Mouse (Mus musculus): ENCODE measurements around the gene Nfkbia. TPM values are rescaled to one million over a fixed set of nuclear protein-coding genes. Genes with fewer than 3 reads are reported as not detected.

The Nfkbia gene
- total RNA-seq, 2 experiments from 2014 or later = 28.1 to 42.5 TPM

DNA sequence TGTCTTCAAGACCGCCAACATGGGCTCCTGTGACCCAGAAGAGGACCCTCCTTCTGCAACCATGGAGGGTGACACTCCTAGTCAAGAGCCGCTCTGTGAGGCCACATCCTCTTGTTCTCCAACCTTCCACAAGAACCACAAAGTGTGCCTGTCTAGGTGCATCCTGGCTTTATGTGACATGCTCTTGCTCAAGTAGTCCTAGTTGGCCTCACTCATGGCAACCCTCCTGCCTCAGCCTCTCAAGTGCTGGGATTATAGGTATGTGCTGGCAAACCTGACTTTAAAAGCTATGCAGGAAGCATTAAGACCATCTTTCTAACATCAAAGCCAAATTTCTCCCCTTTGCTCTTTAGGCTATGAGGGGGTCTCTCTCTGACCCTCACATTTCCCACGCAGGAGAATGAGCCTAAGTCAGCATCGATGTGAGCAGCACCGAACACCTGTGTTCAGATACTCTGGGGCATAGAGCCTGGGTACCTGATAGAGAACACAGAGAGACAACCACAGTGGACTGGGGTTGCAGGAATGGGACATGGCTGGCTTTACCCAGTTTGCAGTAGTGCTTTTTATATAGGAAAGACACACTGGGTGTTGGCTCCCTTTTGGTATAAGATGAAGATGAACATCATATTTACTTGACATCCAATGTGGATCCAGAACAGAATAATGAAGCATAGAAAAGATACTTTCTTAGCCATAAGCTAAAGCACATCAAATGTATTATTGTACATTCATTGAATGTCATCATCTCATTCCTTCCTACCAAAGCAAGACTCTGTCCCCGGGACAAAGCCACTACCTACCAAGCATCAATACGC, 4.4 kb downstream of the Nfkbia start:
- Histone ChIP-seq H3K27ac (peak overlapping the region; percentile 37; the same call in 1 of the 2 replicates), H3K4me3 (no peak overlapping the region; the same call in 1 of the 2 replicates)
- no peak for TF ChIP-seq CTCF (conservative IDR thresholded peaks at IDR 0.05)
- DNase-seq (ENCODE audit: low spot score in 2 of 2) = no peak

DNA sequence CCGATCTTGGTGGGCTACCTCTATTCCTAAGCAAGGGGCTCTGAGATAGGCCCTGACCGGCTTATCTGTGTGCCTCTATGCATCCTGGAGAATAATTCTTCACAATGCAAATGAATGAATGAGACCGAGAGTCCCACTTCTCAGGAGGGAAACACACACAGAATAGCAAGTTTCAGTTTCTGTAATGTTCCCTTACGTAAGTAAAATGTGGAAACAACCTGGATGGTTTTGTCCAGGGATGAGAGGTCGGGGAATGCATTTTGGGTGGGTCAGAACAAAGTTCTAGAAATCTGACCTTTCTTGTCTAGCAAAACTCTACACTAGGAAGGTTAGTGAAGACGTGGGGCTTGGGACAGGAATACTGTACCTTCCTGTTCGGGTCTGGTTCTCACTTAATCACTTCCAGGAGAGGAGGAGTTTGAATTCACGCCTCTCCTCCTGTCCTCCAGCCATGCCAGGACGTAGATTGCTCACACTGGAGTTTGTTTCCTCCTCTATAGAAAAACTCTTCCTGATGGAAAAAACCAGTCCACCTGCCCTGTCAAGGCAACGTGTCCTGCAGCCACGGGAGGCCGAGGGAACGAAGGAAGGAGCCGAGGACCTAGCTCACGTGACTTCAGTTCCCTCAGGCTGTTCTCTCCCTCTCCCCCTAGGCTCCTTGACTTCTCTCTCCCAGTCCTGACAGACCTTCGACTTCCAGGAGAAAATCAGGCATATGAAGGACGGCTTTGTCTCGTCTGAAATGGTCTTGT, 5.3 kb downstream of the Nfkbia start:
- no peak overlapping the region for H3K4me3 ChIP-seq
- H3K27ac ChIP-seq = no peak overlapping the region; the same call in 1 of the 2 replicates
- no peak for TF ChIP-seq CTCF (conservative IDR thresholded peaks at IDR 0.05)
- no peak for DNase-seq (ENCODE audit: low spot score in 2 of 2)

DNA sequence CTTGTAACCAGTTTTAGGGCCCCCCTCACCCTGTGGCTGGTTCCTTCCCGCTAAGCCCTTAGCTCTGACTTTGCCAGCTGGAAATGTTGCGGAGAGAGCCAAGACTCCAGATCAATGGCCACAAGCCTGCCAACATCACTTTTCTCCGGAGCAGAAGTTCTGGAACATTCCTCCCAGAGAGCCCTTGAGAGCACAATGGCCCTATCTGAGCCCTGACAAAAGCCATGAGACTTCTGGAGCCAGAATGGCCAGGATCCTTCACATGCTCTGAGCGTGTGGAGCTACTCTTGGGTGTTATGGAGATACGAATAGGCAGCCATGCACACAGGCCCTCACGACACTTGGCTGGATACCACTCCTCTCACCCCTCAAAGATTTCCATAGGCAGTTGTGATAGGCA, 7.6 kb downstream of the Nfkbia start:
- Histone ChIP-seq H3K4me3 (no peak overlapping the region), H3K27ac (no peak overlapping the region)
- peak in 1 of 2 experiments; percentile 16 for DNase-seq (ENCODE audit: low spot score in 2 of 2)
- no peak for TF ChIP-seq CTCF (conservative IDR thresholded peaks at IDR 0.05)

DNA sequence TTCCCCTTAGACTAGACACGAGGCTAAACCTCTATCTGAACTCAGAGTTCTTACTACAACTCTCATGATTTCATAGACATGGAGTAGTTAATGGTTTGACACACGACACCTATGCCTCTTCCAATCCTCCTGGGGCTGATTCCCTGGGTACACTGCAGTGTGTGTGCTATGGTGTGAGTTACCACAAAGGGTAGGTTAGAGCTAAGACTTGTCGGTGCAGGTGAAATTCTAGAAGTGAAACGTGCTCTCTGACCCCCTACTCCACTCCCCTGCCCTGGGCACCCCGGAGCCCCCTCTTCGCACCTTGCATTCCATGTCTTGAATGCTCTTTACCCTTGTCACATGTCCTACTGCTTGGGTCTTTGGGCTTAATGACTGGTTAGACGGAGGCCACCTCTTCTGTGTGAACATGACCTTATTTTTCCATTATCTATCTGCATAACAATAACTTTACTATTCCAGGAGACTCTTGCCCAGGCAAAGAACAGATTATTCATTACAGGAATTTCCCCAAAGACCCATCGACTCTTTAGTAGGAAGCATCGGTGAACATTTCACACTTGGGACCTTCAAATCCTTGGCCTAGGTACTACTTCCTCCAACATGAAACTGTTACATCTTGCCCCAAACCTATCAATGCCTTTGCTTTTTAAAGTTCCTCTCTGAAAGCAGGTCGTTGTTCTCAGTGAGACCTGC, 8.2 kb downstream of the Nfkbia start:
- no peak for TF ChIP-seq CTCF (conservative IDR thresholded peaks at IDR 0.05)
- H3K4me3 ChIP-seq = no peak overlapping the region
- no peak for DNase-seq (ENCODE audit: low spot score in 2 of 2)
- H3K27ac ChIP-seq = no peak overlapping the region

DNA sequence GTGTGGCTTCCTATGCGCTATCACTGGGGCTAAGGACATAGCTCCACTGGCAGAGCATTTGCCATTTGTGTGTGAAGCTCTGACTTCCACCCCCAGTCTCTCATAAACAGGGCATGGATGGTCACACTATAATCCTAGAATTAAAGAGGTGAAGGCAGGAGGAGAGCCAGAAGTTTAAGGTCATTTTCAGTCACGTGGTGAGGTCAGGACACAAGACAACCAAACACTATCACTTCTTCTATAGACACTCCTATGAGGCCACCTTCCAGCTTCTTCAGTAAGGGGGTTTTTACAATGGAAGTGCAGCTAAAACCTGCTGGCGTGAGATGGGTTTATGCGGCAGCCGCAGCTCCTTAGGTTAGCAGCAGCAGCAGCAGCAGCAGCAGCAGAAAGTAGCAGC, 8.9 kb downstream of the Nfkbia start:
- no peak overlapping the region for H3K4me3 ChIP-seq
- H3K27ac ChIP-seq = no peak overlapping the region

DNA sequence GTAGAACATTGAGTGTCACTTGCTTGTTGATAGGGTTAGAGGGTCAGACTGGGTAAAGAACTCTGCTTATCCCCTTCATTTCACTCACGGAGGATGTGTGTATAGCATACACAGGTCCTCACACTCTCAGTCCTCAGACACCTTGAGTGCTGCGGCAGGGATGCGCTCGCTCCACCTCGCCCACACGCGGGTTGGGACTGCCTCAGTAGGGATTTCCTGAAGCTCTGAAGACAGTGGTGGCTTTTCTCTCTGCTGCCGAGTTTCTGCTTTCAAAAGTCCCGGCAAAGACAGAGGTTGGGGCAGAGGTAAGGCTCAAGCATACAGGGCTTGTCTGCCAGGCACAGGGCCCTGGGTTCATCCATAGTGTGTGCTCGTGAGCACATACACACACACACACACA, 9.7 kb downstream of the Nfkbia start:
- no peak overlapping the region for H3K4me3 ChIP-seq
- no peak for TF ChIP-seq CTCF (conservative IDR thresholded peaks at IDR 0.05)
- DNase-seq (ENCODE audit: low spot score in 2 of 2) = no peak
- H3K27ac ChIP-seq = no peak overlapping the region

More for the DNA sequence above, 8.9 kb downstream of the Nfkbia start:
- no peak for DNase-seq (ENCODE audit: low spot score in 2 of 2)
- no peak for TF ChIP-seq CTCF (conservative IDR thresholded peaks at IDR 0.05)

DNA sequence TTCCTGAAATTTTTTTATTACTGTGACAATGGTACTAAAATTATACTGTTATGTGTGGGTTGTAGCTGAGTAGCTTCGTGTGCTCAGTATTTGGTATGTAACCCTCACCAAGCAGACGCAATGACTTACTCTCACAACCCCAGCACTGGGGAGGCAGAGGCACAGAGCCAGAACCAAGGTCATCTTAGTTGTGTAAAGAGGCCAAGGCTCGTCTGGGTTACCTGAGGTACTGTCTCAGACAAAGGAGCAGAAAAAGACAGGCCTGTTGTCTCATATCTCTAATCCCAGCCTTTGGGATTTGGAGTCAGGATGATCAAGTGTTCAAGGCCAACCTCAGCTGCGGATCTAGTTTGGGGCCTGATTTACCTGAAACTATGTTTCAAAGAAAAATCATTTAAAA, 10.7 kb downstream of the Nfkbia start:
- no peak for DNase-seq (ENCODE audit: low spot score in 2 of 2)
- TF ChIP-seq CTCF (conservative IDR thresholded peaks at IDR 0.05) = no peak
- Histone ChIP-seq H3K27ac (0 out of 2 replicates have a peak overlapping the region, but pooled peaks have one; percentile 36), H3K4me3 (no peak overlapping the region)

DNA sequence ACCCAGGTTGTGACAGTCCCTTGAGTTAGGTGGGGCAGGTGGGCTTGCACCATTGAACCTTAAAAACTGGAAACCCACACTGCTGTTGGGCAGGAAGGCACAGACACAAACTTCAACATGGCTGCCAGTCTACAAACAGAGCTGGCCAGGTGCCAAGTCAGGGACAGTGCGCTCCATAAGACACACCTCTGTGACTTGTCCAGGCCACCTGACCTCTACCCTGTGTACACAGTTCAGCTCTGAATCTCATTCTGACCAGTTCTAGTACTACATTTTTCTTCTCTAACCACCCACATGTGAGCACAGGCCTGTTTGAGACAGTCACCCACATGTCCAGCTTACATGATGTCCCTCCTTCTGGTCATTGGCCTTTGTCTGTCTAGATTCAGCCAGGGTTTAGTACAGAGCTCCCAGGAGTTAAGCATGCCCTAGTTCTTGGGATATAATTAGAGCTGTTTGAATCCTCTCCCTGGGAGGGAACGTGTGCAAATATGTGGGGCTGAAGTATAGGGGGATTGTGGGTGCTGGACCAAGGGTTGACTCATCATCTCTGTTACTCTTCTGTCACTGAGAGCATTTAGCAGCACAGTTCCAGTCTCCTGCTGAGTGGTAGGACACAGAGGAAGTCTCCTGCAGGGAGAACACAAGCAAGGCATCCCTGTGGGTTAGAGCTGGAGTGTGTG, 11.8 kb downstream of the Nfkbia start:
- Histone ChIP-seq H3K4me3 (no peak overlapping the region), H3K27ac (no peak overlapping the region)
- no peak for DNase-seq (ENCODE audit: low spot score in 2 of 2)
- TF ChIP-seq CTCF (conservative IDR thresholded peaks at IDR 0.05) = no peak

DNA sequence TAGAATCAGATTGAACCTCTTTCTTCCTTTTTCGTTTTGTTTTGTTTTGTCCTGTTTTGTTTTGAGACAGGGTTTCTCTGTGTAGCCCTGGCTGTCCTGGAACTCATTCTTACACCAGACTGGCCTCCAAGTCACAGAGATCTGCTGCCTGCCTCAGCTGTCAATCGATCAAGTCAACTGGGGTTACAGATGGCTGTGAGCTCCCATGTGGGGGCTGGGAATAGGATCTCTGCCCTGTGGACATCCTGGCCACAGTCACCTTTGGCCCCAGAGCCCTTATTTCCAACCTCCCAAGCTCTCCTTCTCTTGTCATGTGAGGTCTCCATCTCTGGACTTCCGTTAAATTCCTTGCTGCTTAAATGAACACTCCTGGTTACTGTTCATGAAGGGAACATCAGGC, 13.5 kb downstream of the Nfkbia start:
- Histone ChIP-seq H3K4me3 (no peak overlapping the region), H3K27ac (no peak overlapping the region)
- DNase-seq (ENCODE audit: low spot score in 2 of 2) = no peak
- no peak for TF ChIP-seq CTCF (conservative IDR thresholded peaks at IDR 0.05)

DNA sequence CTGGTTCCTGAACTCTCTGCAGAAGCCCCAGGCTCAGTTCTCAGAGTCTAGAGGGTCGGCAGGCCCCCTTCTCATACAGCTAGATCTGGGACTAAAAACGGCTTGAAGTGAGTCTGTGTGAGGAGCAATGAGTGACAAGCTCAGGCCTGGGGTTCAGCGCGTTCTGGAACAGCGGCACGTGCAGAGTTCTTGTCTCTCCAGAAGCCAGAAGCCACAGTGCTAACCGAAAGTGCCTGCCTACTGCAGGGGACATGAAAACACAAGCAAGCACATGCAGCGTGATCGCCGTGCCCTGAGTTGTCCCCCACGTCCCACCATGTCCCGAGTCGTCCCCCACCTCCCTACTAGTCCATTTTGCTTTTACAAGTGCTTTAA, 18.3 kb downstream of the Nfkbia start:
- TF ChIP-seq CTCF (conservative IDR thresholded peaks at IDR 0.05) = no peak
- Histone ChIP-seq H3K27ac (peak overlapping the region; percentile 82), H3K4me3 (no peak overlapping the region)
- no peak for DNase-seq (ENCODE audit: low spot score in 2 of 2)

DNA sequence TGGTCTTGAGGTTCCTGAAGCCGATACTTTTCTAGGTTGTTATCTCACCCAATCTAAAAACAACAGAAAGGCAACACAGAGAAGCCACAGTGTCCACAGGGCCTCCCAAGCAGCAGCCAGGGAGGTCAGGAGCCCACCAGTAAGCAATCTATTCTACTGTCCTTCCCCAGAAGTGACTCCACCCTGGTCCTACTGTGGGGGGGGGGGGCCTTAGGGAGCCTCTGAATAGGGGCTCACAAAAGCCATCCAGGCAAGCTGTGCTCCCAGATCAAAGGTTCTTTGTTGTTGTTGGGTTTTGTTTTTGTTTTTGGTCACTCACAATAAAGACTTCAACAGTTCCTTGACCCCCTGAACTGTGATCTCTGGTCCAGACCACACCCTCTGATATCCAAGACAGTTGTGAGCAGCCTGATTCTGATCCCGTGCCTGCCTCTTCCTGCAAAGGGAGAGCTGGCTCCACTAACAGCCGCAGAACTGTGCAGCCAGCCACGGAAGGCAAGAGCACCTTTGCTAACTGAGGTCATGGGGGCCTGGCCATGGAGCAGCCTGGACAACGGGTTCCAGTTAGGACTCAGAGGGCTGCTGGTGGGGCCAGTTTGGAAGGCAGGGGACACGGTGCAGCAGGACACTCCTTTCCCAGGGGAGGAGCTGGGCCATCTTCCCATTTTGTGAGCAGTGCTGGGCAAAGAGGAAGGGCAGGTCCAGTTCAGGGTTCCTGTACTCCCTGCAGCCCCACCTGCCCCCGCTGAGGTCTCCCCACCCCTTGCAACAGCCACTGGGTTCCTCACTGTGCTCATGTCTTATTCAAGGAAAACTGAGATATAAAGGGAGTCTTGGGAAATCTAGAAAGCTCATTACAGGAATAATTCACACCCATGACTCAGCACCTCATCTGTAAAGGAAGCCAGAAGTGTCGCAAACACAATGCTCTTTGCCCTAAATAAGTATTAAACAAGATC, 18.9 kb downstream of the Nfkbia start:
- no peak for DNase-seq (ENCODE audit: low spot score in 2 of 2)
- no peak for TF ChIP-seq CTCF (conservative IDR thresholded peaks at IDR 0.05)

More for the DNA sequence above, 18.9 kb downstream of the Nfkbia start:
- Histone ChIP-seq H3K4me3 (no peak overlapping the region), H3K27ac (peak overlapping the region; percentile 82)
